Mouse (Mus musculus) cerebellum, adult 11 months (tissue): Measurements from ENCODE around the gene Carm1.
"Not testable (repeated sequence)": the region's sequence is repeated elsewhere in the genome, so short reads cannot be mapped to it uniquely, and the experiment has no call there.

Experiments used
- DNase-seq: peaks from one replicate; pipeline ENCODE4 v3.0.0; 2022

The Carm1 gene

DNA sequence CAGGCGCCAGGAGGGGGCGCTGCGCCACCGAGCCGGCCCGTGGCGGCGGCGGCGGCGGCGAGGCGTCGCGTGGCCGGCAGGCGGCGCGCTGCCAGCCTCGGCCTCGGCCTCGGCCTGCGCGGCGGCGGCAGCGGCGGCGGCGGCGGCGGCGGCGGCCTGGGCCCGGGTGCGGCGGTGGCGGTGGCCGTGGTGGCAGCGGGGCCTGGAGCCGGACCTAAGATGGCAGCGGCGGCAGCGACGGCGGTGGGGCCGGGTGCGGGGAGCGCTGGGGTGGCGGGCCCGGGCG, at the start of gene Carm1:
TSS of gene Carm1 (plus strand) at position 106 of the 286 bp plus-strand sequence.
- DNase-seq: no peak

DNA sequence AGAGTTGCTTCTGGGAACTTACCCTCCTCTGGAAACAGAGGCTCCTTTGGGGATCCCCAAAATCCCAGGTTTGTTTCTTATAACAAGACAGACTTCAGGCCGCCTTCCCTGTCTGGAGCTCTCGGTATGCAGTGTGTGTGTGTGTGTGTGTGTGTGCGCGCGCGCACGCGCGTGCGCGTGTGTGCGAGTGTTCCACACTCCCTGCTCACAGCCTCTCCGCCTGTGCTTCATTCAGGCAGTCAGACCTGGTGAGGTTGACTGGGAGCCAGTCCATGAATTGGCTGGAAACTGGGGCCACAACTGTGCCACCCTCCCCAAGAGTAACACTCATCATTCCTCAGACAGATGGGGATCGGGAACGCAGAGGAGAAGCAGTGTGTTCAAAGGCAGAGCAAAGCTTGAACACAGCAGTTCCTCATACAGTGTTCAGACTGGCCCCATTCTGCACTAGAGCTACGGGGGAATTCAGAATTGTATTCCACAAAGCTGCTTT, 49.6 kb upstream of the Carm1 start:
- DNase-seq: no peak

DNA sequence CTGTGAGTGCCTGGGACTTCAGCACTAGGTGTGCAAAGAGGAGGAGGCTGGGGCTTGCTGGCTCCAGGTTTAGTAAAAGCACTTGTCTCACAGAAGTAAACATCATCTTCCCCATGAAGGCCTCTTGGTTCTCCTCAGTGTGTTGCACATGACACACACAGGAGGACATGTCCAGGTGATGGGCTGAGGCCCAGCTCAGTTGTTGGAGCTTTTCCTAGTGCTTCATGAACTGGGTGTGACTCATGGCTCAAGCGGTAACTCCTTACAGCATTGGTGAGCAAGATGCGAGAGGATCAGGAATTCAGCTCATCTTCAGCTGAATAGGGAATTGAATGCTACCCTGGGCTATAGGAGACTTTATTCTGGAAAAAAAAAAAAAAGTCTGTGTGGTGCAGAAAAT, 49.0 kb upstream of the Carm1 start:
- DNase-seq: no peak

DNA sequence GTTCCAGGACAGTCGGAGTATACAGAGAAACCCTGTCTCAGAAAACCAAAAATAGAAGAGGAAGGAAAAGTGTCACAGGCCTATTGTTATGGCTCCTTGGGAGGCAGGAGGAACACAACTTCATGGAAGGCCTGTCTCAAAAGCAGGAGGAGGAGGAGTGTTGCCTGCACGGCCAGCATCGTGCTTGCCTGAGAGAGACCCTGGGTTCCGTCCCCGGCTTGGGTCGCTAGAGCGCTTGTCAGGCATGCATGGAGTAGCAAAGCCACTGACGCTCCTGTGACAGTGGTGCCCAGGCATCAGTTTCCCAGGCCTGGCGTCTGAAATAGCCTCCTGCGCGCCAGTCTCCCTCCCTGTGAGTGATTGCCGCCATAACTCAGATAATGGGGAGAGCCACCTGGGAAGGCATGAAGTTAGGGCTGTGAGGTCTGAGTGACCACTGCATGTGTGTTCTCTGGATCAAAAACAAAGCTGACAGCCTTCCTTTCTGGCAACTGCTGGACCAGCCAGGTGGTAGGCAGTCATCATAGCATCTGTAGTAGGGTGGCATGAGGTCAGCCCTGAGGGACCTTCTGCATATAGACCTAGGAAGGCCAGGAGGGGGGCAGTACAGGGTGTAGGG, 48.3 kb upstream of the Carm1 start:
- DNase-seq: no peak

DNA sequence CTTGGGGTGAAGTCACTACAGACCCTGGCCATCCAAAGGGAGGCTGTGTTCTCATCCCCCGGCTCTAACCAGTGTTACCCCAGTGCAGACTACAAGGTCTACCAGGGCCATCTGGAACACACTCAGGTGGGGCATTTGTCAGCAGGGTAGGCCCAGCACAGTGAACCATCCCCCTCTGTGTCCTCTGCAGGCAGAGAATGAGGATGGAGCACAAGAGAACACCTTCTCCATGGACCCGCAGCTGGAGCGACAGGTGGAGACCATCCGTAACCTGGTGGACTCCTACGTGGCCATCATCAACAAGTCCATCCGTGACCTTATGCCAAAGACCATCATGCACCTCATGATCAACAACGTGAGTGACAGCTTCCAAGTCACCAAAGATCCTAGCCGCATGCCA, 43.3 kb upstream of the Carm1 start:
- no peak for DNase-seq

DNA sequence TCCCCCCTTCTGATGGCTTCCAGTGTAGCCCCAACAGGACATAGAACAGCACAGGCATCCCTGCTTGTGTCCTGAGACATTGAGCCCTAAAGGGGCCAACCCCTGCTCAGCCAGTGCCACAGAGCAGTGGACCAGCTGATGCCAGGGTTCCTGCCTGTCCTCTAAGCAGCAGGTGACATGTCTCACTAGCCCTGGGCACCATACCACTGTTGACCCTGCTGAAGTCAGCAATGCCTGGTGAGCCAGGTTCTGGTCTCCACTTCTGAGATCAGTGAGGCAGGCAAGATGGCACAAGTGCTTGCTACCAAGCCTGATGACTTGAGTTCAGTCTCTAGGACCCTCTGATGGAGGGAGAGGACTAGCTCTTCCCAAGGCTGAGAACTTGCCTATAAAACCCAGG, 40.9 kb upstream of the Carm1 start:
- DNase-seq: no peak

DNA sequence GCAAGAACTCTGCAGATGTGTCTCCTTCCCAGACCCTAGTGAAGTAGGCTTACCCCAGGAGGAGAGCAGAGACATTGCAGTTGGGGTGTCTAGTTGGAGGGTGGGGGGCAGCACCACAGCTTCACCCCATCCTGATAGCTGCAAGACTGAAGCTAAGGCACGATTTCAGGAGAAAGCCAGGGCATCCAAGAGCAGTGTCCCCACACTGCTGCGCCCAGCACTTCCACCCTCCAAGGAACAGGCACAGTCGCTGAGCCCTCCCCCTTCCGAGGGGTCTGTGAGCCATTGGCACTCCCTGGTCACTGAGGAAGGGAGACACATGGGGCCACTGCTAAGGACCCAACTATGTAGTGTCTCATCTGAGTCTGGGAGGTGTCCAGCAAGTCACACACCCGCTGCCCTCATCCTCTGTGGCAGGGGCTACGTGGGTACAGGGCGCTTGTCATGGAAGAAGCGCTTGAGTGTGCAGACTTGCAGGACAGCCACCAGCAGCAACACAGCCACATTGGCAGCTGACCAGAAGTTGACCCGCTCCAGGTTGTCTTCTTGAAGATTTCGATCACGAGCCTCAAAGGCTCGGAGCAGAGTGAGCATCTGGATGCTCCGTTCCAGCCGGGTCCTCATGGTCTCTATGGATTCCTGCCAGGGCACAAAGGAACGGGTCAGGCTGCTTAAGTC, 38.8 kb upstream of the Carm1 start:
- DNase-seq: no peak

DNA sequence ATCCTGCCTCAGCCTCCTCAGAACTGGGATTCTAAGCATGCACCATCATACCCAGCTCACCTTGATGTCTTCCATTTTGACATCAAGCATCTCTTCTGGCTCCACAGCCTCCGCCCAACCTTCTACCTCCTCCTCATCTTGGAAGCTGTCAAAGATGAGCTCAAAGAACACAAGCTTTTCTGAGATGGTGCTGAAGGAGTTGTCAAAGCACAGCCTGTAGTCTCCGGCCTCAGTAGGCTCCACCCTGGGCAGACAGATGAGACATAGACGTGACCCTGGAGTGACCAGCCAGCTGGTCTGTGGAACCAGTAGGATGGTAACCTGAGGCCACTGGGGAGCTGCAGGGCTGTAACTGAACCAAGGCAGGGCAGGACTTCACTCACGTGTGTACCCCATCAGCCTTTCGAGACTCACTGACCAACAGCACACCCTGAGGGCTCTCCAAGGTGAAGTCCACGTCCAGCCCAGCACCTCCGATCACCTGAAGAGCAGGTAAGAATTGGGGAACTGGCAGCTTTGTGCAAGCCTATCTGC, 37.8 kb upstream of the Carm1 start:
- DNase-seq: no peak

DNA sequence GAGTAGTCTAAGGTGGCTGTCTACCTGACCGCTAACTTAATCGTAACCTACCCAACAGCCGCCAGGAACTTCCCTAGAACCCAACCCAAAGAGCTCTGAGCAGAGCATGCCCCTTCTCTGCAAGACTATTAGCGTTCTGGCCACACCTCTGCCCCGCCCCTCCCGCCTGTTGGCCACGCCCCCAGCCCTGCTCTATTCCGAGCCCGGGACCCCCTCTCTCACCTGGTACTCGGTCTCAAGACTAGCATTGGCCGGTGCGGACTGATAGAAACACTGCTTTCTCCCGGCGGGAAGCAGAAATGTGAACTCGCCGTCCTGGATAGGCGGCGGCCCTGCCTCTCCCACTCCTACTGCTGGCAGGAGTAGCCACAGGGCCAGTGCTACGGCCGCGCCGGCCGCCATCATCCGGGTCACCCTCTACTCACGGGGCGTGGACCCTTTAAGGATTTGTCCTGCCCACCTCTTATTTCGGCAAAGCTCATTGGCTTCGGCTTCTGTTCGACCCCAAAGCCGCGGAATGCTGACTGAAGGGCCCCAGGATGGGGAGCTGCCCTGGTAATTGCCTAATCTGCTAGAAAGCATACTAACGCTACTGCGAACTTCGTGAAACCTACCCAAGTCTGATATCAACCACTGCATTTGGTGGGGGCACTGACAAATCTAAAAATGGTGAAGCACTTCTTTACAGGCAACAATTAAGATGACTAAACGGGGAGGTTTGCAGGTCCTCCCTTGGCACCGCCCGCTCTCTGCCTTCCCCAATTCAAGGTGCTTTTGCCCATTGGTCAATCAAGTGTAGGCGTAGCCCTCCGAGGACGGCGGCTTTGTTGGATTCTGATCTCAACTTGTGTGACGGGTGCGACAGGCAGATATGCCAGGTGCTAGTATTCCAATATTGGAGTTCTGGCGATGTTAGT, 36.7 kb upstream of the Carm1 start, which contains the start of gene Tmed1:
TSS of gene Tmed1 (minus strand) at position 481 of the 917 bp plus-strand sequence.
- peak; percentile 92 for DNase-seq

DNA sequence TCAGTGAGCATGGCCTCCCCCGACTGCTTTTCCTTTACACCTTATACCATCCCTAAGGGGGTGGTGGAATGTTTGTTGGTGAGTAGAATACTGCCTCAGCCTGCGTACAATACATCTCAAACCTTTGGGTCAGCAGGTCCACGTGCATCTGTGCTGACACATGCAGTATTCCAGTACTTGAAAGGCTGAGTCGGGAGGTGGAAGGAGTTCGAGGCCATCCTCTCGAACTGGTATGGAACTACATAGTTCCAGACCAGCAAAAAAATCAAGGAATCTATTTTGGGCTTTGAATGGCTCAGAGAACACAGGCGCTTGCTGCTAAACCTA, 36.0 kb upstream of the Carm1 start:
- DNase-seq: no peak

DNA sequence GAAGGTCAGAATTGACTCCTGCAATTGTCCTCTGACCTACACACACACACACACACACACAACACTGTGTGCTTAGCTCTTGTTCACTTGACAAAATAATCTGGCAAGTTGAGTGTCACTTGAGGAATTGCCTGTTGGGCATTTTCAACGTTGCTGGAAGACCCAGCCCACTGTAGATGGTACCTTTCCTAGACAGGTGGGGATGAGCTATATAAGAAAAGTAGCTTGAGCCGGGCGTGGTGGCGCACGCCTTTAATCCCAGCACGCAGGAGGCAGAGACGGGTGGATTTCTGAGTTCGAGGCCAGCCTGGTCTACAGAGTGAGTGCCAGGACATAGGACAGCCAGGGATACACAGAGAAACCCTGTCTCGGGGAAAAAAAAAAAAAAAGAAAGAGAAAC, 35.6 kb upstream of the Carm1 start:
- no peak for DNase-seq

DNA sequence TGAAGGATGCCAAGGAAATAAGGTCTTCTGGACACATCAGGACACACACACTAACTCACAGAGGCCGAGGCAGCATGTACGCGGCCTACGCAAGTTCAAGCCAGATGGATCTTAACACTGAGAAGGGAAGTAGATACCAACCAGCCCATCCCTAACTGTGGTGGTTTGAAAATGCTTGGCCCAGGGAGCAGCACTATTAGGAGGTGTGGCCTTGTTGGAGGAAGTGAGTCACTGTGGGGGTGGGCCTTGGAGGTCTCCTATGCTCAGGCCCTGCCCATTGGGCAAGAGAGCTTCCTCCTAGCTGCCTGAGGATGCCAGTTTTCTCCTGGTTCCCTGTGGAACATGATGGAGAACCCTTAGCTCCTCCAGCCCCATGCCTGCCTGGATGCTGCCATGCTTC, 33.2 kb upstream of the Carm1 start:
- DNase-seq: no peak

DNA sequence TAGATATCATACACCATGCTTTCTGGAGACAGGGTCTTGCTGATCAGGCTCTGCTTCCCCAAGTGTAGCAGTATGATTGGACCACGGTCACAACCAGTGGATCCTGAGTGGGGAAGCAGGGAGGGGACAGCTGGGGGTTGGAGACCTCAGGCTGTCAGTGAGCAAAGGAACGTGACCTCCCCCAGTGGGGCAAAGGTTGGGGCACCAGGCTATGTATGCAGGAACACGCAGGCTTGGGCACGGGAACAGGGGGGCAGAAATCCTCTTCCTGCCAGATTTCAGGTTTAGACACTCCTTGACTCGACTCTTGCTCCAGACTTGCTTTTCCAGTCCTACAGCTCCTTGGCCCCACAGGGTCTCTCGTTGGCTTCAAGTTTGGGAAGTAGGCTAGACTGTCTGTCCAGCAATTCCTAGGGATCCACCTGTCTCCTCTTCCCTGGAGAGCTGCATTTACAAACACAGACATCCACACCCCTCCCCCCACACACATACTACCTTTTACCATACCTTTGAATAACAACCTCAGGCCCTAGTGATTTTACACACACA, 28.7 kb upstream of the Carm1 start:
- no peak for DNase-seq

DNA sequence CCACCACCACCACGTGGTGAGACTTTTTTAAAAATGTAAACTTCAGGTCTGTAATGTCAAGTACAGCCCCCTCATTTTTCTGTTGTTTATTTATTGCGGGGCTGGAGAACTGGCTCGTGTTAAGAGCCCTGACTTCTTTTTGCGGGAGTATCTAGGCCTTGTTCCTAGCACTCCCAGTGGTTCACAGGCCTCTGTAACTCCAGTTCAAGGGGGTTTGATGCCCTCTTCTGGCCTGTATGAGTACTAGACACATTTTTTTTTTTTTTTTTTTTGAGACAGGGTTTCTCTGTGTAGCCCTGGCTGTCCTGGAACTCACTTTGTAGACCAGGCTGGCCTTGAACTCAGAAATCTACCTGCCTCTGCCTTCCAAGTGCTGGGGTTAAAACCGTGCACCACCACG, 28.0 kb upstream of the Carm1 start:
- not testable (repeated sequence) for DNase-seq

DNA sequence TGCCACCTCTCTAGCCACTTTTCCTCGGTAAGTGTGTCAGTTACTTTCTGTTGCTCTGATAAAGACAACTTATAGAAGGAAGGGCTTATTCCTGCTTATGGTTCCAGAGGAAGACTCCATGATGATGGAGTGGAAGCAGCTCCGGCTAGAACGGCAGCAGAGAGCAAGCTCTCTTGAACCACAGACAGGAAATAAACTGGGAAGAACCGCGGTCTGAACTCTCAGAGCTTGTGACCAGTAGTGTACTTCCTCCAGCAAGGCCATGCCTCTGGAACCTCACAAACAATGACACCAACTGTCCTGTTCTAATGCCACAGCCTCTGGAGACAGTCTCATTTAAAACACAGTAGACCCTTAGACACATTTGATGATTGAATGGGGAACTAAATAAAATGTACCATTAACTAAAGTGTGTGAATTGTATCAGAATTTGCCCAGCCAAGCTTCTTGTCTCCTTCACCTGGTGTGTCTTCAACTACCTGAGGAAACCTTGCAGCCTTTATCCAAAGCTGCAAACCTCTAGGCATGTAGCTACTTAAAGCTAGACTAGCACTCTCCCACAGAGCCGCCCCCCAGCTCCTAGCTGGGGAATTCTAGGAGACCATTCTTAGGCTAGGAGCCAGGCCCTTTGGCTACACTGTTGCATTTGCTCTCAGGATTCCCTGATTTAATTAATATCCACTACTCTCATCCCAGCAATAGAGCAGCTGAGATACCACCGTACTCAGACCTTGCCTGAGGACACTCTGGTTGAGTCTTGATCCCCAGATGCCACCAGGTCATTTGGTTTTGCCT, 21.4 kb upstream of the Carm1 start:
- DNase-seq: no peak

DNA sequence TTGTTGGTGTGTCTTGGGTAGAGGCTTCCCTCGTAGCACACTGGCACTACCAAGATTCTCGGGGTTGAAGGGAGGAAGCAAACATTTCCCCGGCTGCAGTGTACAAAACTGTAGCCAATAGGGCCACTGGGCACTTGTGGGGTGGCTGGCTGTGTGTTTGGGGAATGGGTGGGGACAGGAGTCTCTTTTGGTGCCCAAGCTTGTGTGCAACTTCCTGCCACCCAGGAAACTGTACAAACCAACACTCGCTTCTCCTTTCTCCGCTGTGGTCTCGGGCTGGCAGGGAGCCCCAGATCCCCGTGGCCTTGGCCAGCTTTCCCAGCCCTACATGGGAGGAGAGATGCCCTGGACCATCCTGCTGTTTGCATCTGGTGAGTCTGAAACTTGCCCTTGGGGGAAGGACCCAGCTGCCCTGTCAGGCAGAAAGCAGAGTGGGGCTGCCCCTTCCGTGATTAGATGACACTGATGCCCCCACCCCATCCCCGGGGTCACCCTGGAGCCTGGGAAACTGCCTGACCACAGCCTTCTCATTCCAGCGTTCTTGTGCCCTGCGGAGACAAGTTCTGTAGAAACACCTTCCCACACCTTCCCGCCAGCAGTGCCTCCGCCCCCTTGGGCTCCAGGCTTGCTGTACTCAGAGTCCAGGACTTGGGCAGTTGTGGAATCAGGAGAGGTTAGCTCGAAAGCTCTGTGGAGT, 20.6 kb upstream of the Carm1 start, which contains the start of gene AB124611:
TSS of gene AB124611 (plus strand) at position 240 of the 697 bp plus-strand sequence.
- no peak for DNase-seq

DNA sequence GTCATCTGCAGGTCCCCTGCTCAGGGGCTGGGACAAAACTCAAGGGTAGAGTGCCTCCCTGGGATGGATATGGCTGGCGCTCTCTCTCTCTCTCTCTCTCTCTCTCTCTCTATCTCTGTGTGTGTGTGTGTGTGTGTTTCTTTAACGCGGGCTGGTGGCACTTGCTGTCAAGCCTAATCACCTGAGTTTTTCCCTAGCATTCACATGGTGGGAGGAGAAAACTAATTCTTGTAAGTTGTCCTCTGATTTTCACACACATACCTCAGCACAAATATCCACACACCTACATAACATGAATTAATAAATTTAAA, 20.1 kb upstream of the Carm1 start:
- DNase-seq: no peak

DNA sequence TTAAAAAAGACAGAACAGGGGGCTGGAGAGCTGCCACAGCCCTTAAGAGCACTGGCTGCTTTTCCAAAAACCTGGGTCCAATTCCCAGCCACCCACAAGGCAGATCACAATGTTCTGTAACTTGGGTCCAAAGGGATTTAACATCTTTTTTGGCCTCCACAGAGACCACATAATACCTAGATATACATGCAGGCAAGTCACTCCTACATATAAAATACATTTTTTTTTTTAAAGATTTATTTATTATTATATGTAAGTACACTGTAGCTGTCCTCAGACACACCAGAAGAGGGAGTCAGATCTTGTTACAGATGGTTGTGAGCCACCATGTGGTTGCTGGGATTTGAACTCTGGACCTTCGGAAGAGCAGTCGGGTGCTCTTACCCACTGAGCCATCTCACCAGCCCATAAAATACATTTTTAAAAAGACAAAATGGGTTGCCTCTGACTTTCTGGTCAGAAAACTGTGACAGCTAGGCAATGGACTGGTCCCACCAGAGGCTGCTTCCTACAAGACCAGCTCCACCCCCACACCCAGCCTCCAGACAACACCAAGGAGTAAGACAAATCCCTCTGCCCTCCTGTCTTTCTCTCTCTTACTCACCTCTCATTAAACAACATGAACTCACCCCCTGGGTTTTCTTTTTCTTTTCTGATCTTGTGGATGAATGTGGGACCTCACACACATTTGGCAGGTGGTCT, 19.4 kb upstream of the Carm1 start:
- no peak for DNase-seq

DNA sequence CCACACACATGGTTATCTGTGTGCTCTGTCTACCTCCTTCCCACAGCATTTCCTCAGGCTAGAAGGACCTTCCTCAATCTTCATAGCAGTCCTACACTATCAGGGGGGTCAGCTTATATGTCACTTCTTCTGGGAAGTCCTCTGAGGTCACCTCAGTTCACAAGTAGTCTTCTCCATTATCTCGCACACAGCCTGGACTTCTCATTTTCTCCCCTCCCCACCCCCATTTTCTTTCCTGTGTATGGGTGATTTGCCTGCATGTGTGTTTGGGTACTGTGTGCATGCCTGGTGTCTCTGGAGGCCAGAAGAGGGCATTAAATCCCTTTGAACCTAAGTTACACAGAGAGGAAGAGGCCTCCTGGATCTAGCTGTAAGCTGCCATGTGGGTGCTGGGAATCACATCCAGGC, 18.8 kb upstream of the Carm1 start:
- no peak for DNase-seq

DNA sequence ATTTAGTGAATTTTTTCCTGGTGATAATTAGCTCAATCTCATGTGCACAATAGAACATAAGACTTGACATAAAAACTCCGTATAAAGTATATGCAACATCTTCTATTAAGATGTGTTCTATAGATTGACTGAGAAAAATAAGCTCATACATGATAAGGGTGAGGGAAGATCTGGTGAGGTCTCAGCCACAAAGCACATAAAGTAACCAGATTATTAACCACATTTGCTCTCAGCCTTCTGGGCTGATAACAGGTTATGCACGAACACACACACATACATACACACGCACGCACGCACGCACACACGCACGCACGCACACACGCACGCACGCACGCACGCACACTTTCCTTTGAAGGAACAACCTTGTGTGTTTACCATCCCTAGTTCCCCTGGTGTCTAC, 10.2 kb upstream of the Carm1 start:
- no peak for DNase-seq

DNA sequence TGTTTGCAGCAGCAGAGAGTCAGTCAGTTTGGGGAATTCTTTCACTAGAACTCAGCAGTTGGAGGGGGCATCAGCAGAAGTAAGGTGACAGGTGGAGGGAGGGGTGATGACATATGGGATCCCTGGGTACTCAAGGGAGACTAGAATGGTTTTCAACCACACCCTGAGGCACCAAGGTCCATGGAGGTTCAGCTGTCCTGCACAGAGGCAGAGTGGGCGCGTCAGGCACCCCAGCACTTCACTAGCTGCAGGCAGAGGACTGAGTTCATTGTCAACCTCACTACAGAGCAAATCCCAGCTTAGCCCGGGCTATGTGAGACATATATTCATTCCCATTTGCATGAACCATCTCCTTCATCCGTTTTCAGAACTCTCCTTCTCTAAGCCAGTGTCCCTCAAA, 9.7 kb upstream of the Carm1 start:
- no peak for DNase-seq
